Mouse (Mus musculus) kidney, embryonic 15.5 days (tissue): ENCODE data around the gene Otog. TPM values are rescaled to one million over a fixed set of nuclear protein-coding genes. Genes with fewer than 3 reads are reported as not detected.

Experiments
- ATAC-seq: fragments of 200-750 bp; cut with Nextera tagmentation; replicated peaks from 2 replicates; pipeline ENCODE4 v1.8.0; 2017; ENCODE audit warnings: moderate TSS enrichment; ENCODE audit not compliant: low FRiP score
- H3K27ac ChIP-seq: fragments of 300-500 bp; sonication (generic); 2 replicates; pipeline ENCODE4 v1.5.1; 2015; ENCODE audit warnings: mild to moderate bottlenecking, inconsistent platforms
- H3K27me3 ChIP-seq: fragments of 300-500 bp; sonication (generic); 2 replicates; pipeline ENCODE4 v1.6.1; 2015; ENCODE audit warnings: inconsistent platforms
- H3K36me3 ChIP-seq: fragments of 300-500 bp; sonication (generic); 2 replicates; pipeline ENCODE4 v1.6.1; 2015; ENCODE audit warnings: inconsistent platforms
- H3K4me1 ChIP-seq: fragments of 300-500 bp; sonication (generic); 2 replicates; pipeline ENCODE4 v1.6.1; 2015; ENCODE audit warnings: inconsistent platforms
- H3K4me2 ChIP-seq: fragments of 300-500 bp; sonication (generic); 2 replicates; pipeline ENCODE4 v1.6.1; 2015; ENCODE audit warnings: moderate library complexity, mild to moderate bottlenecking, inconsistent platforms
- H3K4me3 ChIP-seq: fragments of 300-500 bp; sonication (generic); replicated peaks from 2 replicates; pipeline ENCODE4 v1.5.1; 2015; ENCODE audit warnings: mild to moderate bottlenecking, inconsistent platforms
- H3K9ac ChIP-seq: fragments of 300-500 bp; sonication (generic); 2 replicates; pipeline ENCODE4 v1.6.1; 2015; ENCODE audit warnings: mild to moderate bottlenecking, inconsistent platforms
- H3K9me3 ChIP-seq: fragments of 300-500 bp; sonication (generic); replicated peaks from 2 replicates; pipeline ENCODE4 v1.6.1; 2016; ENCODE audit warnings: inconsistent platforms
- WGBS: fragments of 180-500 bp; shearing (Covaris S2); methylation state at CpG from one replicate; pipeline ENCODE4 v1.1.7; 2015; ENCODE audit warnings: mixed read lengths; 5-methylcytosine and 5-hydroxymethylcytosine counted together
- polyA plus RNA-seq: library from polyadenylated mRNA; unstranded; fragments of >200 nt; fragmentation: Nextera tagmentation; extraction: Ambion mirVana; gene quantifications from 2 replicates; pipeline ENCODE4 v1.2.1, GENCODE M21; 2015

The Otog gene
- polyA plus RNA-seq, 1 experiment from 2014 or later = 0.04 TPM

DNA sequence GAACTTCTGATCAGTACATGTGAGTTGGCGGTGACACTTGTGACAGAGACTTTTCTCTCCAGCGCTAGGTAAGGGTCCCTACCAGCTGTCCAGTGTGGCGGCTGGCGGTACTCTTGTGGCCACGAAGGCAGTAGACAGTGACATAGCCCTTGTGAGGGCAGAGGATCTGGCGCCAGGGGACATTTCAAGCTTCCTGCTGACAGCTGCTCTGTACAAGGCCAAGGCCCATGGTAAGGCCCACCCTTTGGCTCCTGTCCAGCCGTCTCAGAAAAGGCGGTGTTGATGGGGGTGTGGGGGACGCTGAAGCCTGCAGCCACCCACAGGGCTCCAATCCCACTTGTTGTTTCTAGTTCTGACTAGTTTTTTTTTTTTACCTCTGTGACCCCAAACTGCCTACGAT, 42.9 kb downstream of the Otog start:
- Histone ChIP-seq H3K4me1 (0 out of 2 replicates have a peak, but pooled peaks cover 6% of the 10 kb centered on the region), H3K36me3 (no peaks in the 10 kb centered on the region), H3K27ac (no peak overlapping the region), H3K4me3 (no peak overlapping the region), H3K27me3 (peaks cover 38% of the 10 kb centered on the region), H3K4me2 (no peak overlapping the region), H3K9ac (no peak overlapping the region), H3K9me3 (no peaks in the 10 kb centered on the region)
- no peak for ATAC-seq
- 55% methylated on average over 10 of the region's 10 CpGs for WGBS

DNA sequence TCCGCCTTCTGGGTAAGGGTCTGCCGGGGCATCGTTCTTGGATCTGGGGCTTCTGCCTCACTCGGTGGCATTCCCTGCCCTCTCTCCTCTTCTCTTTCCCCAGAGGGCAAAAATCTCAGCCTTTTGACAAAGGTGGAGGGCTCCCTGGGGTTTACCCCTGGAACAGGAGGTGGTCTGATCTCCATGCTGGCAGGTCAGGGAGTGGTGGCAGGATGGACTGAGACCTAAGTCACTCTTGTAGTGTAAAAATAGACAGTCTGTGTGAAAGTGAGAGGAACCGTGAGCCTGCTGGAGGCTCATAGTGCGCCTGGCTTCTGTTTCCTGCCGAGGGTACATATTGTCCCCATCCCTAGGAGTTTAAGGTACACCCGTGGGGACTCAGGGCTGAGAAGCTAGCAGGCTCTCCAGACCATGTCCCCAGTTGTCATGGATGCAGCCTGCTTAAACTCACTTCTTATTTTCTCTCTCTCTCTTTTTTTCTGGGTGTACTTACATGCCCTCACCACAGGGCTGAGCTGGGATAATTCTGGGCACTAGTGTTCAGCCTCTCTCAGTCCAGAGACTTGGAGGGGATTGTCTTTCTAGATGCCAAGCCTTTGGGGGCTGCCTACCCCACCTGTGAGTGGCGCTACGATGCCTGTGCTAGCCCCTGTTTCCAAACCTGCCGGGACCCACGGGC, 44.5 kb downstream of the Otog start:
- 0 out of 2 replicates have a peak, but pooled peaks cover 6% of the 10 kb centered on the region for H3K4me1 ChIP-seq
- no peak overlapping the region for H3K4me3 ChIP-seq
- no peaks in the 10 kb centered on the region for H3K36me3 ChIP-seq
- H3K27ac ChIP-seq = no peak overlapping the region
- H3K9me3 ChIP-seq = no peaks in the 10 kb centered on the region
- H3K4me2 ChIP-seq = no peak overlapping the region
- no peak for ATAC-seq
- 85% methylated on average over 12 of the region's 12 CpGs for WGBS
- H3K9ac ChIP-seq = no peak overlapping the region
- H3K27me3 ChIP-seq = peaks cover 29% of the 10 kb centered on the region

- H3K27ac ChIP-seq = no peak overlapping the region
- peaks cover 22% of the 10 kb centered on the region for H3K27me3 ChIP-seq
- 86% methylated on average over 4 of the region's 4 CpGs for WGBS
- ATAC-seq = no peak
- H3K4me2 ChIP-seq = no peak overlapping the region
- H3K9ac ChIP-seq = no peak overlapping the region
- no peaks in the 10 kb centered on the region for H3K9me3 ChIP-seq
- 0 out of 2 replicates have a peak, but pooled peaks cover 6% of the 10 kb centered on the region for H3K4me1 ChIP-seq
- H3K4me3 ChIP-seq = no peak overlapping the region
- no peaks in the 10 kb centered on the region for H3K36me3 ChIP-seq
These were observed 45.6 kb downstream of the Otog start for GRCm38 (mm10) chr7:46286391-46286790.

DNA sequence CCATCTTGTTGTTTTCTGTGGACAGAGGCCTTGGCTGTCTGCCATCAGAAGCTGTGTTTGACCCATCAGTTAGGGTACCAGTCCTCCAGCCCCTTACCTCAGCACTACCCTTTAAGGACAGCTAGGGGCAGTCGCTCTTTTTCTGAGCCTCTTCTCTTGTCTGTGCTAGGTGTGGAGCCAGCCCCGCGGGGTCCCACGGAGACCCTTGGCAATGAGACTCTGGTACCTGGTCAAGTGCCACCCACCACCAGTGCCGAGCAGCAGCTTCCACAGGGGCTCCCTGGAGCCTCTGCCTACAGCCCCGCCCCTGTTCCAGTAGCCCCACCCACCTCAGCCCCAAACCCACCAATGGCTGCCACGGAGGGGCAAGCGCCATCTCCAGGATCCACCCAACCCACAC, 46.3 kb downstream of the Otog start:
- no peak for ATAC-seq

DNA sequence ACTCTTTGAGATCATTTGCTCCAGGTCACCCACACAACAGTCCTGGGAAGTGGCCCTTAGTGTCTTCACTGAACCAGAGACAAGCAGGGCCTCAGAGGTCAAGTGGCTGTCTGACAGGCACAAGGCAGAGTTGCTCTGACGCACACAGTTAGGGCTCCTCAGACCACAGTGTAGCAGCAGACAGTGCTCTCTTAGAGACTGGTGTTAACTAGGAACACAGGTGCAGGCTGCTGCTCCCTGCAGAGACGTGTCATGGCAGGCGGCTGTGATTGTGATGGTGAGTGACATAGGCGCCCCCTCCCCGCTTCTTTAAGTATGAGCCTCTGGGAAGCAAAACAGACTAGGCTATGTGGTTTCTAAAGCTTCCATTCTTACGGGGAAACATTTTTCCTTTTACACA, 55.5 kb downstream of the Otog start:
- Histone ChIP-seq H3K27ac (no peak overlapping the region), H3K36me3 (no peaks in the 10 kb centered on the region), H3K9me3 (no peaks in the 10 kb centered on the region), H3K4me3 (no peak overlapping the region), H3K4me2 (no peak overlapping the region), H3K27me3 (peaks cover 12% of the 10 kb centered on the region; the same call in 1 of the 2 replicates), H3K4me1 (no peaks in the 10 kb centered on the region), H3K9ac (no peak overlapping the region)
- 41% methylated on average over 6 of the region's 6 CpGs for WGBS
- ATAC-seq = no peak

More for the DNA sequence above, 46.3 kb downstream of the Otog start:
- H3K4me1 ChIP-seq = 0 out of 2 replicates have a peak, but pooled peaks cover 6% of the 10 kb centered on the region
- no peak overlapping the region for H3K9ac ChIP-seq
- no peaks in the 10 kb centered on the region for H3K36me3 ChIP-seq
- 34% methylated on average over 8 of the region's 8 CpGs for WGBS
- peaks cover 17% of the 10 kb centered on the region for H3K27me3 ChIP-seq
- no peaks in the 10 kb centered on the region for H3K9me3 ChIP-seq
- H3K4me2 ChIP-seq = no peak overlapping the region
- H3K4me3 ChIP-seq = no peak overlapping the region
- no peak overlapping the region for H3K27ac ChIP-seq

- Histone ChIP-seq H3K36me3 (no peaks in the 10 kb centered on the region), H3K9ac (no peak overlapping the region), H3K9me3 (no peaks in the 10 kb centered on the region), H3K27ac (no peak overlapping the region), H3K4me1 (no peaks in the 10 kb centered on the region), H3K4me3 (no peak overlapping the region), H3K27me3 (peaks cover 14% of the 10 kb centered on the region), H3K4me2 (no peak overlapping the region)
- no peak for ATAC-seq
- WGBS = 73% methylated on average over 12 of the region's 12 CpGs
These were observed 60.3 kb downstream of the Otog start for GRCm38 (mm10) chr7:46301031-46301632.

- Histone ChIP-seq H3K27ac (no peak overlapping the region), H3K4me1 (peaks cover 12% of the 10 kb centered on the region; the same call in 1 of the 2 replicates), H3K4me2 (no peak overlapping the region), H3K27me3 (no peaks in the 10 kb centered on the region), H3K9ac (no peak overlapping the region), H3K9me3 (no peaks in the 10 kb centered on the region), H3K4me3 (no peak overlapping the region), H3K36me3 (no peaks in the 10 kb centered on the region)
- 40% methylated on average over 6 of the region's 6 CpGs for WGBS
- ATAC-seq = no peak
These were observed 72.7 kb downstream of the Otog start for GRCm38 (mm10) chr7:46313486-46313885.

- no peak overlapping the region for H3K4me3 ChIP-seq
- H3K4me1 ChIP-seq = peaks cover 12% of the 10 kb centered on the region; the same call in 1 of the 2 replicates
- H3K4me2 ChIP-seq = no peak overlapping the region
- no peak overlapping the region for H3K27ac ChIP-seq
- H3K27me3 ChIP-seq = no peaks in the 10 kb centered on the region
- no peak overlapping the region for H3K9ac ChIP-seq
- WGBS = 32% methylated on average over 5 of the region's 6 CpGs
- ATAC-seq = no peak
- no peaks in the 10 kb centered on the region for H3K36me3 ChIP-seq
- H3K9me3 ChIP-seq = no peaks in the 10 kb centered on the region
These were observed 73.6 kb downstream of the Otog start for GRCm38 (mm10) chr7:46314220-46315009.

- no peak overlapping the region for H3K4me3 ChIP-seq
- peaks cover 12% of the 10 kb centered on the region; the same call in 1 of the 2 replicates for H3K4me1 ChIP-seq
- no peaks in the 10 kb centered on the region for H3K36me3 ChIP-seq
- 41% methylated on average over 4 of the region's 4 CpGs for WGBS
- no peak overlapping the region for H3K27ac ChIP-seq
- ATAC-seq = no peak
- no peaks in the 10 kb centered on the region for H3K9me3 ChIP-seq
- H3K9ac ChIP-seq = no peak overlapping the region
- no peak overlapping the region for H3K4me2 ChIP-seq
- H3K27me3 ChIP-seq = no peaks in the 10 kb centered on the region
These were observed 74.9 kb downstream of the Otog start for GRCm38 (mm10) chr7:46315692-46316091.

DNA sequence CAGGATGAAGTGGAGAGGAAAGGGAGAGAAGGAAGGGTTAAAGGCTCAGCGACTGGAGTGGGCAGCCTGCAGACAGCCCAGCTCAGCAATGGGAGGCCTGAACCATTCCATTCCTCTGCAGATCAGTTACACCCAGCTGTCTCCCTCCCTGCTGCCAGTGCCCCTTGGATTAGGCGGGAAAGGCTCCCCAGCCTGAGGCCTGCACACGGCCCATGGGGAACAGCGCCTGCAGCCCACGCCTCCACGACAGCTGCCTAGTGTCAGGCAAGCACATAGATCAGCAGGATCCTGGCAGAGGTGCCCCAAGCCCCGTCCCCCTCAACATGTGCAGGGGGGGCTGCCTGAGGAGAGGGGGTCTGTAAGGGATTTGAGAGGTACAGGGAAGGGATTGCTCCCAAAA, 76.2 kb downstream of the Otog start:
- no peaks in the 10 kb centered on the region for H3K9me3 ChIP-seq
- peak; percentile 91 for ATAC-seq
- peaks cover 12% of the 10 kb centered on the region; the same call in 1 of the 2 replicates for H3K4me1 ChIP-seq
- no peak overlapping the region for H3K4me2 ChIP-seq
- H3K4me3 ChIP-seq = no peak overlapping the region
- WGBS = 12% methylated on average over 7 of the region's 7 CpGs
- H3K27ac ChIP-seq = 0 out of 2 replicates have a peak overlapping the region, but pooled peaks have one; percentile 37
- H3K27me3 ChIP-seq = no peaks in the 10 kb centered on the region
- no peak overlapping the region for H3K9ac ChIP-seq
- no peaks in the 10 kb centered on the region for H3K36me3 ChIP-seq

GRCm38 (mm10) chr7:46321242-46321641, 80.5 kb downstream of the Otog start:
- 85% methylated on average over 3 of the region's 3 CpGs for WGBS
- Histone ChIP-seq H3K9ac (no peak overlapping the region), H3K36me3 (no peaks in the 10 kb centered on the region), H3K4me1 (peaks cover 12% of the 10 kb centered on the region; the same call in 1 of the 2 replicates), H3K27me3 (0 out of 2 replicates have a peak, but pooled peaks cover 4% of the 10 kb centered on the region), H3K4me2 (no peak overlapping the region), H3K4me3 (no peak overlapping the region), H3K9me3 (no peaks in the 10 kb centered on the region), H3K27ac (no peak overlapping the region)
- no peak for ATAC-seq

DNA sequence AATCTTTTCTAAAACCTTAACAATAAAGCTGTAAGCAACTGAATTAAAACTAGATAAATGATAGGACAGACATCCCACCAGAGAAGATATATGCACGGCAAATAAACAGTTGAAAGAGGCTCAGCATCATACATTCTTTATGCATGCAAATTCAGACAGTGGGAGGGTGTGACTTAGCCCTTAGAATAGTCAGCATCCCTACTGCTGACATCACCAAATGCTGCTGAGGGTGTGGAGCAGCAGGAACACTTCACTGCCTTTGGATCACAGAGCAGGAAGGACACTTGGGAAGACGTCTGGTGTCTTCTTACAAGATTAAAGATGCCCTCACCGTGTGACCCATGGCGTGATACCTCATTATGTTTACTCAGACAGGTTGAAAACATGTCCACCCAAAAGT, 87.1 kb downstream of the Otog start:
- ATAC-seq = no peak
- Histone ChIP-seq H3K27me3 (0 out of 2 replicates have a peak, but pooled peaks cover 4% of the 10 kb centered on the region), H3K36me3 (no peaks in the 10 kb centered on the region), H3K9ac (no peak overlapping the region), H3K4me1 (no peaks in the 10 kb centered on the region), H3K4me2 (no peak overlapping the region), H3K9me3 (no peaks in the 10 kb centered on the region), H3K4me3 (no peak overlapping the region), H3K27ac (no peak overlapping the region)
- 56% methylated on average over 4 of the region's 4 CpGs for WGBS
